Mouse (Mus musculus) stomach, embryonic 15.5 days (tissue): ENCODE measurements around the gene Inmt. TPM values are rescaled to one million over a fixed set of nuclear protein-coding genes. Genes with fewer than 3 reads are reported as not detected.

ENCODE experiments used
- ATAC-seq: fragments of 200-750 bp; cut with Nextera tagmentation; 2 replicates; pipeline ENCODE4 v1.8.0; 2017; ENCODE audit warnings: low read depth, moderate number of reproducible peaks, moderate TSS enrichment; ENCODE audit not compliant: insufficient read depth, low FRiP score
- H3K27ac ChIP-seq: fragments of 300-500 bp; sonication (generic); 2 replicates; pipeline ENCODE4 v1.5.1; 2015; ENCODE audit warnings: mild to moderate bottlenecking, inconsistent platforms
- H3K27me3 ChIP-seq: fragments of 300-500 bp; sonication (generic); replicated peaks from 2 replicates; pipeline ENCODE4 v1.6.1; 2015; ENCODE audit warnings: inconsistent platforms
- H3K36me3 ChIP-seq: fragments of 300-500 bp; sonication (generic); 2 replicates; pipeline ENCODE4 v1.6.1; 2015; ENCODE audit warnings: inconsistent platforms
- H3K4me1 ChIP-seq: fragments of 300-500 bp; sonication (generic); 2 replicates; pipeline ENCODE4 v1.6.1; 2015; ENCODE audit warnings: inconsistent platforms
- H3K4me2 ChIP-seq: fragments of 300-500 bp; sonication (generic); 2 replicates; pipeline ENCODE4 v1.6.1; 2015; ENCODE audit warnings: mild to moderate bottlenecking, inconsistent platforms
- H3K4me3 ChIP-seq: fragments of 300-500 bp; sonication (generic); replicated peaks from 2 replicates; pipeline ENCODE4 v1.5.1; 2015; ENCODE audit warnings: inconsistent platforms
- H3K9ac ChIP-seq: fragments of 300-500 bp; sonication (generic); 2 replicates; pipeline ENCODE4 v1.6.1; 2015; ENCODE audit warnings: inconsistent platforms
- H3K9me3 ChIP-seq: fragments of 300-500 bp; sonication (generic); 2 replicates; pipeline ENCODE4 v1.6.1; 2016; ENCODE audit warnings: inconsistent platforms
- WGBS: fragments of 180-500 bp; shearing (Covaris S2); methylation state at CpG from one replicate; pipeline ENCODE4 v1.1.7; 2015; 5-methylcytosine and 5-hydroxymethylcytosine counted together
- polyA plus RNA-seq: library from polyadenylated mRNA; unstranded; fragments of >200 nt; fragmentation: Nextera tagmentation; extraction: Ambion mirVana; gene quantifications from 2 replicates; pipeline ENCODE4 v1.2.1, GENCODE M21; 2015

Gene Inmt
- polyA plus RNA-seq, 1 experiment from 2014 or later = 0.12 TPM

DNA sequence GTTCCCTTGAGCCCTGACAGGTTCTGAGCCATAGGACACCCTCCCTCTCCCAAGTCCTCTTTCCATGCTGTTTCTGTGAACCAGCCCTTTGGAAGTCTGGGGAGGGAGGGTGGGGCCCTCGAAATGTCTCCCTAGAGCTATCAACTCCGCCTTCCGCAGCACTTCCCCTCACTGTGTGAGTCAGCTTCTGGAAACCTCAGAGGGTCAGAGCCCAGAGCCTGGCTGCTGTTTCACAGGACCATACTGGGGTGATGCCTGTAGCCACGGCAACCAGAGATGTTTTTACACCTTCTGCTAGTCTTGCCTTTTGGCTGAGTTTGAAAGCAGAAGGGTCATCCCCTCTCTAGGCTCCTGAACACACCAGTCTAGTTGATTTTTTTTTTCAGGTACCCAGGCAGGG is 51.8 kb downstream of the Inmt start:
- no peak overlapping the region for H3K4me3 ChIP-seq
- peaks cover 24% of the 10 kb centered on the region for H3K27me3 ChIP-seq
- ATAC-seq = no peak
- no peak overlapping the region for H3K4me2 ChIP-seq
- 27% methylated on average over 4 of the region's 4 CpGs for WGBS
- no peaks in the 10 kb centered on the region for H3K9me3 ChIP-seq
- H3K4me1 ChIP-seq = no peaks in the 10 kb centered on the region
- no peaks in the 10 kb centered on the region for H3K36me3 ChIP-seq
- H3K27ac ChIP-seq = no peak overlapping the region
- no peak overlapping the region for H3K9ac ChIP-seq

Other genes with a start within 250 kb of the Inmt start
- gene Nod1, start 202.4 kb downstream of the Inmt start, polyA plus RNA-seq = 7.5 and 7.9 TPM in 2 replicates
- 10.2 and 11.1 TPM in 2 replicates for gene Ggct, start 182.1 kb downstream of the Inmt start, polyA plus RNA-seq
- gene Gars, start 137.0 kb downstream of the Inmt start, polyA plus RNA-seq = 138 and 153 TPM in 2 replicates
- 0.35 and 0.63 TPM in 2 replicates for gene Crhr2, start 42.0 kb downstream of the Inmt start, polyA plus RNA-seq
- gene Mindy4, start 28.3 kb upstream of the Inmt start, polyA plus RNA-seq = 8.7 and 9.8 TPM in 2 replicates
- gene Aqp1, start 161.4 kb upstream of the Inmt start, polyA plus RNA-seq = 18.7 and 22.8 TPM in 2 replicates
- 0.15 TPM in 1 of 2 replicates, not detected in the other for gene Ghrhr, start 201.3 kb upstream of the Inmt start, polyA plus RNA-seq